Mouse (Mus musculus) MEL (cell line): ENCODE results near the gene Card10. TPM values are rescaled to one million over a fixed set of nuclear protein-coding genes. Genes with fewer than 3 reads are reported as not detected.
A peak's percentile ranks its signal among the peaks of the same experiment; 100 is the strongest.

Experiments
- DNase-seq: peaks from one replicate; pipeline ENCODE4 v3.0.0; 2011; ENCODE audit warnings: low read depth, low spot score
- H3K27ac ChIP-seq: 2 replicates; pipeline ENCODE4 v1.5.1; 2012; ENCODE audit warnings: low read depth, mild to moderate bottlenecking, control low read depth, low read length, moderate library complexity; ENCODE audit not compliant: control insufficient read depth
- H3K27me3 ChIP-seq, 2 experiments: fragments of 150-350 bp in 1 of 2; sonication (generic) in 1 of 2; 2 replicates each; pipeline ENCODE4 v1.6.1; 2012; ENCODE audit warnings: low read length in 2 of 2, mild to moderate bottlenecking in 2 of 2, improper control_type of control experiment in 1 of 2, moderate library complexity in 1 of 2; ENCODE audit not compliant: insufficient read depth in 2 of 2, control insufficient read depth in 1 of 2
- H3K36me3 ChIP-seq, 2 experiments: 2 replicates each; pipeline ENCODE4 v1.6.1; 2012 to 2014; ENCODE audit warnings: low read length in 2 of 2, improper control_type of control experiment in 1 of 2, inconsistent platforms in 1 of 2, mild to moderate bottlenecking in 1 of 2; ENCODE audit not compliant: insufficient read depth in 2 of 2, control insufficient read depth in 1 of 2
- H3K4me1 ChIP-seq, 2 experiments: fragments of 150-350 bp in 1 of 2; sonication (generic) in 1 of 2; 2 replicates each; pipeline ENCODE4 v1.6.1; 2012; ENCODE audit warnings: low read length in 2 of 2, improper control_type of control experiment in 1 of 2, mild to moderate bottlenecking in 1 of 2; ENCODE audit not compliant: insufficient read depth in 2 of 2, control insufficient read depth in 1 of 2
- H3K4me3 ChIP-seq, 2 experiments: fragments of 150-350 bp in 1 of 2; sonication (generic) in 1 of 2; 2 replicates each; pipeline ENCODE4 v1.5.1; 2012; ENCODE audit warnings: low read depth in 2 of 2, low read length in 2 of 2, mild to moderate bottlenecking in 2 of 2, moderate library complexity in 2 of 2, control low read depth in 1 of 2, improper control_type of control experiment in 1 of 2; ENCODE audit not compliant: control insufficient read depth in 1 of 2, insufficient read depth in 1 of 2
- H3K79me2 ChIP-seq: 2 replicates; pipeline ENCODE4 v1.6.1; 2012; ENCODE audit warnings: mild to moderate bottlenecking, low read length, moderate library complexity; ENCODE audit not compliant: control insufficient read depth, poor library complexity, insufficient read depth
- H3K9ac ChIP-seq: 2 replicates; pipeline ENCODE4 v1.6.1; 2012; ENCODE audit warnings: low read depth, mild to moderate bottlenecking, control low read depth, low read length, moderate library complexity; ENCODE audit not compliant: control insufficient read depth, poor library complexity, severe bottlenecking
- H3K9me3 ChIP-seq: fragments of 150-350 bp; sonication (generic); replicated peaks from 2 replicates; pipeline ENCODE4 v1.6.1; 2012; ENCODE audit warnings: mild to moderate bottlenecking, low read length, improper control_type of control experiment, moderate library complexity; ENCODE audit not compliant: insufficient read depth
- CHD1 ChIP-seq: IDR thresholded peaks from 2 replicates; pipeline ENCODE4 v1.6.1; 2012; ENCODE audit warnings: low read depth, mild to moderate bottlenecking, inconsistent platforms, low read length, improper control_type of control experiment
- CHD2 ChIP-seq: IDR thresholded peaks from 2 replicates; pipeline ENCODE4 v1.6.1; 2011; ENCODE audit warnings: low read length, improper control_type of control experiment
- E2F4 ChIP-seq: IDR thresholded peaks from 2 replicates; pipeline ENCODE4 v1.6.1; 2011; ENCODE audit warnings: low read depth, low read length, improper control_type of control experiment, borderline replicate concordance
- ELF1 ChIP-seq: IDR thresholded peaks from 2 replicates; pipeline ENCODE4 v1.6.1; 2014; ENCODE audit warnings: low read depth, mild to moderate bottlenecking, inconsistent platforms, low read length, improper control_type of control experiment, moderate library complexity
- GABPA ChIP-seq: IDR thresholded peaks from 2 replicates; pipeline ENCODE4 v1.6.1; 2012; ENCODE audit warnings: low read depth, mild to moderate bottlenecking, inconsistent platforms, low read length, improper control_type of control experiment, moderate library complexity
- HCFC1 ChIP-seq: IDR thresholded peaks from 2 replicates; pipeline ENCODE4 v1.6.1; 2012; ENCODE audit warnings: low read depth, mild to moderate bottlenecking, inconsistent platforms, low read length, improper control_type of control experiment, moderate library complexity
- JUND ChIP-seq: IDR thresholded peaks from 2 replicates; pipeline ENCODE4 v1.6.1; 2011; ENCODE audit warnings: low read depth, mild to moderate bottlenecking, improper control_type of control experiment, low read length
- MAX ChIP-seq: IDR thresholded peaks from 2 replicates; pipeline ENCODE4 v1.6.1; 2011; ENCODE audit warnings: low read length, improper control_type of control experiment
- MYB ChIP-seq: IDR thresholded peaks from 2 replicates; pipeline ENCODE4 v1.6.1; 2011; ENCODE audit warnings: mild to moderate bottlenecking, low read depth, low read length, improper control_type of control experiment
- NELFE ChIP-seq: IDR thresholded peaks from 2 replicates; pipeline ENCODE4 v1.6.1; 2011; ENCODE audit warnings: low read depth, low read length, improper control_type of control experiment
- NRF1 ChIP-seq: IDR thresholded peaks from 2 replicates; pipeline ENCODE4 v1.6.1; 2014; ENCODE audit warnings: low read depth, mild to moderate bottlenecking, inconsistent platforms, low read length, improper control_type of control experiment, moderate library complexity; ENCODE audit not compliant: poor library complexity, insufficient read depth, severe bottlenecking
- RAD21 ChIP-seq: IDR thresholded peaks from 2 replicates; pipeline ENCODE4 v1.6.1; 2011; ENCODE audit warnings: mild to moderate bottlenecking, low read depth, low read length, improper control_type of control experiment
- SIN3A ChIP-seq: IDR thresholded peaks from 2 replicates; pipeline ENCODE4 v1.6.1; 2012; ENCODE audit warnings: low read length, improper control_type of control experiment, inconsistent platforms
- TCF12 ChIP-seq: IDR thresholded peaks from 2 replicates; pipeline ENCODE4 v1.6.1; 2014; ENCODE audit warnings: low read depth, mild to moderate bottlenecking, inconsistent platforms, low read length, improper control_type of control experiment, moderate library complexity
- ZKSCAN1 ChIP-seq: IDR thresholded peaks from 2 replicates; pipeline ENCODE4 v1.6.1; 2012; ENCODE audit warnings: low read depth, mild to moderate bottlenecking, inconsistent platforms, low read length, improper control_type of control experiment, moderate library complexity
- ZNF384 ChIP-seq: IDR thresholded peaks from 2 replicates; pipeline ENCODE4 v1.6.1; 2012; ENCODE audit warnings: low read depth, mild to moderate bottlenecking, inconsistent platforms, low read length, improper control_type of control experiment
- polyA plus RNA-seq, 2 experiments: library from polyadenylated mRNA; stranded (reverse) in 1 of 2; unstranded in 1 of 2; fragments of >175 nt in 1 of 2; fragments of >200 nt in 1 of 2; gene quantifications; 2 replicates each; pipeline versions ENCODE4 v1.2.1 to v1.2.4; 2012; ENCODE audit warnings: low replicate concordance in 2 of 2, low read depth in 1 of 2; ENCODE audit not compliant: insufficient read length in 2 of 2, insufficient read depth in 1 of 2, missing spikeins in 1 of 2
- total RNA-seq: library from RNA; depleted of rRNA; stranded (reverse); fragments of 300-350 nt; gene quantifications from 2 replicates; pipeline ENCODE4 v1.2.3, GENCODE M21; 2012

Card10 gene
- total and polyA plus RNA-seq, 3 experiments, result not detected

DNA sequence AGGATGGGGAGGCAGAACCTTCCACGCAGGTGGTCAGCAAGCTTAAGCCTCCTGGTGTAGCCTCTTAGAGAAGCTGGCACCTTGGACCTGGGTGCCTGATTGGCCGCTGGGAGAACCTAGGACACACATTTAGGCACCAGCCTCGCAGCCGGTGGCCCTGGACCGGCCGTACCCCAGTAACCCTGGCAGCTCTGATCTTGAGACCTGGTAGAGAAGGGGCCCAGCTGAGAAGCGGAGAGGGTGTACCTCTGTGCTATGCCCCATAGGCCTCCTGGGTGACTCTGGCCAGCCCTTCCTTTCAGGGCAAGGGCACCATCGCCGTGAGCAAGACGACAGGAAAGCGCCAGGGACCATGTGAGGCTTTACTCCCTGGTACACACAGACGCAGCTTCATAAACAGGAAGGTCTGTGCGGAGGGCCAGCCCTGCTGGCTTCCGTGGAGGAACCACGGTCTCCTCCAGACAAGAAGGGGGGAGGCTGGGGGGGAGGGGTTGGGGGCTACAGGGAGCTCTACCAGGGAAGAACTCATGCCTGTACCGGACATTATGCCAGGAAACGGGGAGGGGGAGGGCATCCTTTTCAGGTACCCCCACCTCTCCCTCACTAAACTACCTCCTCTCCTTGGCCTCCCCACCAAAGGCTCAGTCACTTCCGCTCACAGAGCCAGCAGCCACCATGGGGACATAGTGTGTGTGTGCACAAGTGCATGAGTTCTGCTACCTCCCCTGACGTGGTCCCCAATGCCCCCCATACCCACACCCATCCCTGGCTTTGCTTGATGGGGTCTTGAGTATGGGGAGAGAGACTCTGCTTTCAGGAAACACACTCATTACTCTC is 31.1 kb downstream of the Card10 start:
- Histone ChIP-seq H3K27ac (no peak overlapping the region), H3K79me2 (peaks cover 4% of the 10 kb centered on the region; the same call in 1 of the 2 replicates), H3K36me3 (no peaks in the 10 kb centered on the region), H3K9me3 (no peaks in the 10 kb centered on the region), H3K9ac (peak overlapping the region; percentile 24), H3K4me3 (peak overlapping the region; percentile 62 to 90), H3K4me1 (peaks cover 0 to 7% of the 10 kb centered on the region in 2 experiments; a peak in 2 of 4 replicates), H3K27me3 (no peaks in the 10 kb centered on the region)
- TF ChIP-seq JUND (no peak), NRF1 (no peak), MYB (no peak)
- DNase-seq, result peak; percentile 38

DNA sequence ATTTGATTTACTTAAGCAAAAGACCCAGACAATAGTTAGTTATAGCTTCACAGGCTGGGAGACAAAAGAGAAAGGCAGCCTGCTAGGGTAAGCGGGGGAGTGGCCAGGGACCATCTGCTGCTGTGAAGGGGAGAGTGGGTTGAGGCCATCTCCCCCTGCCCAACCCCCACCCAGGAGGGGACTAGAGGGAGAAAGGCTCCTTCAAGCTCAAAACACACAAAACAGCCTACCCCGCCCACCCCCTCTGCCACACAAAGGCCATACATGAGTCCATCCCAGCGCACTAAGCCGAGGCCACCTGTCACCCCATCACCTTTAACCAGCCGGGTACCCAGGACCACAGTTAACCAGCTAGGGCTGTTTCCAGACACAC is 31.9 kb downstream of the Card10 start:
- peaks cover 4% of the 10 kb centered on the region; the same call in 1 of the 2 replicates for H3K79me2 ChIP-seq
- no peaks in the 10 kb centered on the region for H3K27me3 ChIP-seq
- no peak overlapping the region for H3K4me3 ChIP-seq
- no peak overlapping the region for H3K9ac ChIP-seq
- H3K27ac ChIP-seq, result no peak overlapping the region
- H3K4me1 ChIP-seq, result peaks cover 0 to 7% of the 10 kb centered on the region in 2 experiments; a peak in 2 of 4 replicates
- DNase-seq, result no peak
- TF ChIP-seq NELFE (no peak), CHD1 (no peak), ZKSCAN1 (no peak), MYB (no peak), CHD2 (no peak)
- H3K36me3 ChIP-seq, result no peaks in the 10 kb centered on the region
- H3K9me3 ChIP-seq, result no peaks in the 10 kb centered on the region

DNA sequence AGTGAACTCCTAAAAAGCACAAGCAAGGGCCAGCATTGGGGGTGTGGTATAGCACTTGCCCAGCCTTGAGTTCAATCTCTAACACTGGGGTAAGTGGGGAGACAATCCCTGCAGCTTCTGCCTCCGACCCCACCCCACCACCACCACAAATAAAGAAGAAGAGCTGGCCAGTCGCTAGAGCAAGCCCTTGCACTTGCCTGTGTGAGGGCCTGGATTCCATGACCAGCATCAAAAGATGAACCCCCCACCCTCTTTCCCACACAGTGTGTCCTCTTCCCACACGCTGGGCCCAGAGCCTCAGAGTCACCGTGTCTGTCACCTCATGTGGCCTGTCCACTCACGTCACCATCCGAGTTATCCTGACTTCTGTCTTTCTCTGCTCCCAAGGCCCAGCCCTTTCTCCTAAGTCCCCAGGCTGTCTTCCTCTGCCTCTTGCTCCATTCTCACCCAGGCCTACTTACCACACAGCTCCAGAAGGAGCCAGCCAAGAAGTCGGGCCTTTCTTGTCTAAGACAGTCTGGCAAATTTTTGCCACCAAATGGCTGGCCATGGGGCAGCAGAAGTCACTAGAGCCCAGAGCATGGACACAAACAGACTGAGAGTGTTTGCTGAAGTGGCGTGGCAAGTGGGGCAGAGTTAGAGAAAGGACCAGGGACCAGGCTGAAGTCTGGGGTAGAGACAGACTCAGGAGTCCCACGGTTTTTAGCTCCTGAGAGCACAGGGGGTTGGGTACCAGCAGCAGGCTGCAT is 32.4 kb downstream of the Card10 start:
- DNase-seq, result no peak
- Histone ChIP-seq H3K4me1 (peaks cover 0 to 7% of the 10 kb centered on the region in 2 experiments; a peak in 2 of 4 replicates), H3K9ac (no peak overlapping the region), H3K9me3 (no peaks in the 10 kb centered on the region), H3K27ac (no peak overlapping the region), H3K79me2 (peaks cover 4% of the 10 kb centered on the region; the same call in 1 of the 2 replicates), H3K36me3 (no peaks in the 10 kb centered on the region), H3K4me3 (no peak overlapping the region), H3K27me3 (no peaks in the 10 kb centered on the region)
- TF ChIP-seq NELFE (no peak), ZNF384 (no peak), GABPA (no peak), JUND (no peak), HCFC1 (no peak), ELF1 (no peak), TCF12 (no peak), MAX (no peak), RAD21 (no peak), E2F4 (no peak), SIN3A (no peak)
- TF ChIP-seq, all 39 proteins: peak for 0
